Comparison of ENCODE assay signal across 9 mouse cellular contexts in genomic region chr8:124826658-124827057, GRCm38 (mm10). TPM values are rescaled to one million over a fixed set of nuclear protein-coding genes. Genes with fewer than 3 reads are reported as not detected.
DNase-seq lines count a peak whose midpoint lies in the region; ATAC-seq and TF ChIP-seq lines count a peak whose summit lies in the region.
"Had no signal": no experiment of that assay in that cellular context is flagged by ENCODE, and none has a peak within 500 bp of the region (broad histone marks: within the 10 kb centered on the region; RNA-seq: fewer than 3 reads in every experiment).

No protein-coding gene starts in this region.

- no peak for TF ChIP-seq CTCF in lung, adult 2 months (IDR thresholded peaks at IDR 0.05; ENCODE audit: insufficient read depth, low read length)
- no peak for TF ChIP-seq CTCF in intestine, postnatal 0 days (IDR thresholded peaks at IDR 0.05; ENCODE audit: low read depth)

- peaks cover 6% of the 10 kb centered on the region for H3K4me1 ChIP-seq in heart, embryonic 13.5 days
- H3K4me1 ChIP-seq in heart, embryonic 10.5 days = peaks cover 14% of the 10 kb centered on the region
- peaks cover 2% of the 10 kb centered on the region; the same call in 1 of the 2 replicates for H3K4me1 ChIP-seq in lung, adult 2 months (ENCODE audit: control insufficient read depth, insufficient read depth, low read length)
- H3K4me1 ChIP-seq in intestine, postnatal 0 days (replicated peaks; ENCODE audit: control insufficient read depth, insufficient read depth, low read length) = no peaks in the 10 kb centered on the region

- intact Hi-C loops in left cerebral cortex, postnatal 4 days (cut with DNase I) = no loop called here

- no peak overlapping the region for H3K27ac ChIP-seq in heart, embryonic 13.5 days (replicated peaks)
- H3K27ac ChIP-seq in heart, embryonic 10.5 days = no peak overlapping the region
- H3K27ac ChIP-seq in intestine, postnatal 0 days (ENCODE audit: low read depth, low read length) = no peak overlapping the region
- H3K27ac ChIP-seq: liver, embryonic 13.5 days had no signal

- no peak overlapping the region for H3K4me3 ChIP-seq in heart, embryonic 13.5 days
- H3K4me3 ChIP-seq in heart, embryonic 10.5 days = no peak overlapping the region
- no peak overlapping the region for H3K4me3 ChIP-seq in lung, adult 2 months (replicated peaks; ENCODE audit: extremely low read depth, low read depth, low read length)
- no peak overlapping the region for H3K4me3 ChIP-seq in intestine, postnatal 0 days (ENCODE audit: low read depth, low read length)
- H3K4me3 ChIP-seq: liver, embryonic 13.5 days had no signal

- peak overlapping the region; percentile 24; the same call in 1 of the 2 replicates for H3K9ac ChIP-seq in heart, embryonic 13.5 days
- H3K9ac ChIP-seq in intestine, postnatal 0 days (ENCODE audit: low read depth, low read length) = no peak overlapping the region
- H3K9ac ChIP-seq: liver, embryonic 13.5 days had no signal

- H3K4me2 ChIP-seq in heart, embryonic 13.5 days = no peak overlapping the region
- H3K4me2 ChIP-seq in intestine, postnatal 0 days (replicated peaks; ENCODE audit: low read depth) = no peak overlapping the region
- H3K4me2 ChIP-seq: liver, embryonic 13.5 days had no signal

- no peaks in the 10 kb centered on the region for H3K9me3 ChIP-seq in heart, embryonic 13.5 days
- H3K9me3 ChIP-seq in heart, embryonic 10.5 days = no peaks in the 10 kb centered on the region
- H3K9me3 ChIP-seq in intestine, postnatal 0 days (ENCODE audit: control insufficient read depth) = no peaks in the 10 kb centered on the region
- H3K9me3 ChIP-seq: liver, embryonic 13.5 days had no signal

- no peak for TF ChIP-seq POLR2A in lung, adult 2 months (IDR thresholded peaks at IDR 0.05; ENCODE audit: borderline replicate concordance, extremely low read depth, low read depth, low read length)

- WGBS in heart, embryonic 13.5 days = 35% methylated on average over 7 of the region's 7 CpGs
- WGBS in heart, embryonic 10.5 days = 24% methylated on average over 7 of the region's 7 CpGs
- 28% methylated on average over 7 of the region's 7 CpGs for WGBS in lung, adult 2 months
- 38% methylated on average over 7 of the region's 7 CpGs for WGBS in intestine, postnatal 0 days

- DNase-seq in heart, embryonic 10.5 days (ENCODE audit: low spot score) = no peak
- peak; percentile 93 for DNase-seq in NIH3T3 (ENCODE audit: low read depth)
- DNase-seq in cerebellum, postnatal 36 days = peak; percentile 23 to 35
- DNase-seq in lung, adult 2 months = peak; percentile 32
- no peak for DNase-seq in left cerebral cortex, postnatal 4 days
- no peak for DNase-seq in retina, embryonic 14.5 days (ENCODE audit: low spot score)
- DNase-seq: liver, embryonic 13.5 days had no signal

- no peak for ATAC-seq in heart, embryonic 13.5 days (ENCODE audit: extremely low read depth, insufficient number of reproducible peaks, low FRiP score, low TSS enrichment)
- ATAC-seq in intestine, postnatal 0 days = no peak

- peaks cover 37% of the 10 kb centered on the region; the same call in 1 of the 2 replicates for H3K27me3 ChIP-seq in heart, embryonic 13.5 days (replicated peaks)
- H3K27me3 ChIP-seq in heart, embryonic 10.5 days (ENCODE audit: insufficient read depth, poor library complexity, severe bottlenecking) = peaks cover 49% of the 10 kb centered on the region
- no peaks in the 10 kb centered on the region for H3K27me3 ChIP-seq in intestine, postnatal 0 days (replicated peaks; ENCODE audit: control insufficient read depth, insufficient read depth, low read length)

- H3K36me3 ChIP-seq in heart, embryonic 13.5 days = no peaks in the 10 kb centered on the region
- H3K36me3 ChIP-seq in heart, embryonic 10.5 days = no peaks in the 10 kb centered on the region
- no peaks in the 10 kb centered on the region for H3K36me3 ChIP-seq in intestine, postnatal 0 days (ENCODE audit: control insufficient read depth, insufficient read depth)
- H3K36me3 ChIP-seq: liver, embryonic 13.5 days had no signal

RNA-seq across cellular contexts. Expression of gene Trim67, which starts 33.8 kb away (rescaled TPM):
- 0.16 and 0.17 TPM in 2 replicates for polyA plus RNA-seq in heart, embryonic 13.5 days (2015; fragmentation: Nextera tagmentation; extraction: Ambion mirVana)
- 0.05 and 0.10 TPM in 2 replicates for polyA plus RNA-seq in heart, embryonic 10.5 days (2016; fragmentation: Nextera tagmentation; extraction: Ambion mirVana)
- polyA plus RNA-seq in lung, adult 2 months (2012; rRNA removed) = 0.44 and 0.51 TPM in 2 replicates
- 100 to 1,000 TPM; 251 to 271 TPM for total RNA-seq in left cerebral cortex, postnatal 4 days (2021)
- polyA plus RNA-seq in intestine, postnatal 0 days (2015; fragmentation: Nextera tagmentation; extraction: Ambion mirVana) = 0.23 and 0.29 TPM in 2 replicates

RNA-seq across cellular contexts. Expression of gene Gnpat, which starts 36.2 kb away (rescaled TPM):
- 94.8 and 101 TPM in 2 replicates for polyA plus RNA-seq in heart, embryonic 13.5 days (2015; fragmentation: Nextera tagmentation; extraction: Ambion mirVana)
- 132 and 134 TPM in 2 replicates for polyA plus RNA-seq in heart, embryonic 10.5 days (2016; fragmentation: Nextera tagmentation; extraction: Ambion mirVana)
- 50.8 and 63.2 TPM in 2 replicates for polyA plus RNA-seq in lung, adult 2 months (2012; rRNA removed)
- total RNA-seq in left cerebral cortex, postnatal 4 days (2021) = 10 to 100 TPM; 62.1 to 69.6 TPM
- 31.0 and 31.9 TPM in 2 replicates for polyA plus RNA-seq in intestine, postnatal 0 days (2015; fragmentation: Nextera tagmentation; extraction: Ambion mirVana)

RNA-seq across cellular contexts. Expression of gene 2810004N23Rik, which starts 36.3 kb away (rescaled TPM):
- polyA plus RNA-seq in heart, embryonic 13.5 days (2015; fragmentation: Nextera tagmentation; extraction: Ambion mirVana) = 47.8 and 52.9 TPM in 2 replicates
- 66.0 and 67.5 TPM in 2 replicates for polyA plus RNA-seq in heart, embryonic 10.5 days (2016; fragmentation: Nextera tagmentation; extraction: Ambion mirVana)
- polyA plus RNA-seq in lung, adult 2 months (2012; rRNA removed) = 9.0 and 11.3 TPM in 2 replicates
- 10 to 100 TPM; 21.2 to 24.2 TPM for total RNA-seq in left cerebral cortex, postnatal 4 days (2021)
- 17.7 and 20.6 TPM in 2 replicates for polyA plus RNA-seq in intestine, postnatal 0 days (2015; fragmentation: Nextera tagmentation; extraction: Ambion mirVana)

Comparison
In these comparisons a context has a peak if more than half of its experiments do, and no peak if none do; other contexts are left out.
1. DNase-seq: peak in NIH3T3 (single experiment), cerebellum, postnatal 36 days (2 of 2) and lung, adult 2 months (single experiment); none in heart, embryonic 10.5 days (single experiment), left cerebral cortex, postnatal 4 days (single experiment) and retina, embryonic 14.5 days (single experiment).